Mouse (Mus musculus): Measurements from ENCODE around the gene Gm20388.

DNA sequence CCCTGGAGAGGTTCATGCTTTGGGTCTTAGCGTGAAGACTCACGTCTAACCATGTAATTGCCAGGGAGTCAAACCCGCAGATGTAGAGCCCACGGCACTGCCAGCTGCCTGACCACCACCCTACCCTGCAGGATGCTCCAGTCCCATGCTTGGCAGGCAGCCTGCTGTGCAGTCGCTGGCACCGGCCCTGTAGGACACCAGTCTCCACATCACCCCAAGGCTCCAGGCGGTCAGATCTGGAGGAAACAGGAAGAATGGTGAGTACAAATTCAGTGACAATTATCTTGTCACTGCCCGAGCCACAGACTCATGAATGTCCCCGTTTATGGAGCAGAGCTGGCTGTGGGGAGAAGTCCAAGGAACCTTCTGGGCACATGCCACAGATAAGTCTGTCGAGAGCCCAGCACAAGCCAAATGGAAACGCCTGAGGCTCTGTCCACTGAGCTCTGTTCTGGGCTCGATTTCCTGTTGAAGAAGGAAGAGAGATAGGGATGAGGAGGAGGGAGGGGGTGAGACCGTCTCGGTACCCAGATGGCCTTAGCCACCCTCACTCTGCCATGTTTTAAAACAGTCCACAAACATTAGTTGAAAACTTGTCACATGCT is 1006.3 kb downstream of the Gm20388 start:
- TF ChIP-seq POLR2A (IDR thresholded peaks at IDR 0.05; ENCODE audit: borderline replicate concordance, control insufficient read depth, low read depth, low read length) (no peak), CTCF (IDR thresholded peaks at IDR 0.05; ENCODE audit: control insufficient read depth, insufficient read depth, low read length) (no peak)

Data from bone marrow, adult 2 months (tissue).